Mouse (Mus musculus): ENCODE results near the gene Agps. TPM values are rescaled to one million over a fixed set of nuclear protein-coding genes. Genes with fewer than 3 reads are reported as not detected.

Agps gene
- polyA plus RNA-seq, 1 experiment from 2014 or later = 66.2 TPM

GRCm38 (mm10) chr2:75805767-75806166 lies 26.2 kb upstream of the Agps start:
- Histone ChIP-seq H3K4me2 (ENCODE audit: low read depth) (no peak overlapping the region), H3K36me3 (ENCODE audit: control insufficient read depth, insufficient read depth, low read length) (no peaks in the 10 kb centered on the region), H3K4me3 (ENCODE audit: low read depth, low read length) (no peak overlapping the region), H3K27ac (ENCODE audit: low read depth, low read length) (no peak overlapping the region), H3K9me3 (ENCODE audit: control insufficient read depth, low read length) (no peaks in the 10 kb centered on the region), H3K9ac (ENCODE audit: low read length) (no peak overlapping the region), H3K4me1 (ENCODE audit: control insufficient read depth, insufficient read depth, low read length) (no peaks in the 10 kb centered on the region), H3K27me3 (ENCODE audit: control insufficient read depth, insufficient read depth, low read length) (no peaks in the 10 kb centered on the region)
- no peak for ATAC-seq (ENCODE audit: insufficient read depth, low FRiP score, low TSS enrichment)
- no peak for DNase-seq (ENCODE audit: low spot score)
- WGBS = 93% methylated on average over 6 of the region's 6 CpGs

- ATAC-seq (ENCODE audit: insufficient read depth, low FRiP score, low TSS enrichment) (no peak), DNase-seq (ENCODE audit: low spot score) (no peak)
- H3K9me3 ChIP-seq (ENCODE audit: control insufficient read depth, low read length) = no peaks in the 10 kb centered on the region
- no peak overlapping the region for H3K27ac ChIP-seq (ENCODE audit: low read depth, low read length)
- no peak overlapping the region for H3K4me3 ChIP-seq (ENCODE audit: low read depth, low read length)
- H3K4me2 ChIP-seq (ENCODE audit: low read depth) = no peak overlapping the region
- no peak overlapping the region for H3K9ac ChIP-seq (ENCODE audit: low read length)
- H3K4me1 ChIP-seq (ENCODE audit: control insufficient read depth, insufficient read depth, low read length) = no peaks in the 10 kb centered on the region
- no peaks in the 10 kb centered on the region for H3K27me3 ChIP-seq (ENCODE audit: control insufficient read depth, insufficient read depth, low read length)
- over 99% methylated on average over 3 of the region's 3 CpGs for WGBS
- H3K36me3 ChIP-seq (ENCODE audit: control insufficient read depth, insufficient read depth, low read length) = no peaks in the 10 kb centered on the region
These were observed 25.1 kb upstream of the Agps start for GRCm38 (mm10) chr2:75806891-75807290.

- H3K4me3 ChIP-seq (ENCODE audit: low read depth, low read length) = no peak overlapping the region
- ATAC-seq (ENCODE audit: insufficient read depth, low FRiP score, low TSS enrichment) = no peak
- no peak overlapping the region for H3K4me2 ChIP-seq (ENCODE audit: low read depth)
- H3K27ac ChIP-seq (ENCODE audit: low read depth, low read length) = no peak overlapping the region
- no peak overlapping the region for H3K9ac ChIP-seq (ENCODE audit: low read length)
- H3K9me3 ChIP-seq (ENCODE audit: control insufficient read depth, low read length) = no peaks in the 10 kb centered on the region
- WGBS = 95% methylated on average over 5 of the region's 5 CpGs
- no peaks in the 10 kb centered on the region for H3K27me3 ChIP-seq (ENCODE audit: control insufficient read depth, insufficient read depth, low read length)
- DNase-seq (ENCODE audit: low spot score) = no peak
- H3K4me1 ChIP-seq (ENCODE audit: control insufficient read depth, insufficient read depth, low read length) = no peaks in the 10 kb centered on the region
- H3K36me3 ChIP-seq (ENCODE audit: control insufficient read depth, insufficient read depth, low read length) = no peaks in the 10 kb centered on the region
These were observed 24.5 kb upstream of the Agps start for GRCm38 (mm10) chr2:75807460-75807859.

- H3K27ac ChIP-seq (ENCODE audit: low read depth, low read length) = no peak overlapping the region
- H3K4me2 ChIP-seq (ENCODE audit: low read depth) = no peak overlapping the region
- no peak overlapping the region for H3K4me3 ChIP-seq (ENCODE audit: low read depth, low read length)
- WGBS = 49% methylated on average over 13 of the region's 13 CpGs
- H3K36me3 ChIP-seq (ENCODE audit: control insufficient read depth, insufficient read depth, low read length) = no peaks in the 10 kb centered on the region
- H3K9ac ChIP-seq (ENCODE audit: low read length) = no peak overlapping the region
- DNase-seq (ENCODE audit: low spot score) = peak; percentile 25
- no peaks in the 10 kb centered on the region for H3K4me1 ChIP-seq (ENCODE audit: control insufficient read depth, insufficient read depth, low read length)
- H3K27me3 ChIP-seq (ENCODE audit: control insufficient read depth, insufficient read depth, low read length) = no peaks in the 10 kb centered on the region
- ATAC-seq (ENCODE audit: insufficient read depth, low FRiP score, low TSS enrichment) = no peak
- no peaks in the 10 kb centered on the region for H3K9me3 ChIP-seq (ENCODE audit: control insufficient read depth, low read length)
These were observed 17.1 kb upstream of the Agps start for GRCm38 (mm10) chr2:75814880-75815279.

GRCm38 (mm10) chr2:75815521-75815920 lies 16.5 kb upstream of the Agps start:
- Histone ChIP-seq H3K36me3 (ENCODE audit: control insufficient read depth, insufficient read depth, low read length) (no peaks in the 10 kb centered on the region), H3K27me3 (ENCODE audit: control insufficient read depth, insufficient read depth, low read length) (no peaks in the 10 kb centered on the region), H3K27ac (ENCODE audit: low read depth, low read length) (no peak overlapping the region), H3K9ac (ENCODE audit: low read length) (no peak overlapping the region), H3K4me3 (ENCODE audit: low read depth, low read length) (no peak overlapping the region), H3K4me2 (ENCODE audit: low read depth) (no peak overlapping the region), H3K9me3 (ENCODE audit: control insufficient read depth, low read length) (no peaks in the 10 kb centered on the region), H3K4me1 (ENCODE audit: control insufficient read depth, insufficient read depth, low read length) (no peaks in the 10 kb centered on the region)
- no peak for ATAC-seq (ENCODE audit: insufficient read depth, low FRiP score, low TSS enrichment)
- WGBS = 52% methylated on average over 8 of the region's 8 CpGs
- DNase-seq (ENCODE audit: low spot score) = no peak

- no peaks in the 10 kb centered on the region for H3K4me1 ChIP-seq (ENCODE audit: control insufficient read depth, insufficient read depth, low read length)
- DNase-seq (ENCODE audit: low spot score) = no peak
- 60% methylated on average over 6 of the region's 6 CpGs for WGBS
- ATAC-seq (ENCODE audit: insufficient read depth, low FRiP score, low TSS enrichment) = no peak
- H3K9ac ChIP-seq (ENCODE audit: low read length) = no peak overlapping the region
- no peak overlapping the region for H3K4me2 ChIP-seq (ENCODE audit: low read depth)
- no peaks in the 10 kb centered on the region for H3K36me3 ChIP-seq (ENCODE audit: control insufficient read depth, insufficient read depth, low read length)
- no peaks in the 10 kb centered on the region for H3K27me3 ChIP-seq (ENCODE audit: control insufficient read depth, insufficient read depth, low read length)
- no peak overlapping the region for H3K27ac ChIP-seq (ENCODE audit: low read depth, low read length)
- H3K9me3 ChIP-seq (ENCODE audit: control insufficient read depth, low read length) = no peaks in the 10 kb centered on the region
- no peak overlapping the region for H3K4me3 ChIP-seq (ENCODE audit: low read depth, low read length)
These were observed 15.3 kb upstream of the Agps start for GRCm38 (mm10) chr2:75816673-75817072.

GRCm38 (mm10) chr2:75818719-75819118 lies 13.3 kb upstream of the Agps start:
- no peaks in the 10 kb centered on the region for H3K36me3 ChIP-seq (ENCODE audit: control insufficient read depth, insufficient read depth, low read length)
- WGBS = 88% methylated on average over 7 of the region's 7 CpGs

GRCm38 (mm10) chr2:75819796-75820195 lies 12.2 kb upstream of the Agps start:
- Histone ChIP-seq H3K27ac (ENCODE audit: low read depth, low read length) (no peak overlapping the region), H3K4me3 (ENCODE audit: low read depth, low read length) (no peak overlapping the region), H3K9ac (ENCODE audit: low read length) (no peak overlapping the region), H3K4me1 (ENCODE audit: control insufficient read depth, insufficient read depth, low read length) (no peaks in the 10 kb centered on the region), H3K27me3 (ENCODE audit: control insufficient read depth, insufficient read depth, low read length) (no peaks in the 10 kb centered on the region), H3K9me3 (ENCODE audit: control insufficient read depth, low read length) (no peaks in the 10 kb centered on the region), H3K4me2 (ENCODE audit: low read depth) (no peak overlapping the region), H3K36me3 (ENCODE audit: control insufficient read depth, insufficient read depth, low read length) (no peaks in the 10 kb centered on the region)
- 93% methylated on average over 3 of the region's 3 CpGs for WGBS
- ATAC-seq (ENCODE audit: insufficient read depth, low FRiP score, low TSS enrichment) (no peak), DNase-seq (ENCODE audit: low spot score) (no peak)

More at GRCm38 (mm10) chr2:75818719-75819118, 13.3 kb upstream of the Agps start:
- no peaks in the 10 kb centered on the region for H3K9me3 ChIP-seq (ENCODE audit: control insufficient read depth, low read length)
- H3K4me3 ChIP-seq (ENCODE audit: low read depth, low read length) = no peak overlapping the region
- H3K4me1 ChIP-seq (ENCODE audit: control insufficient read depth, insufficient read depth, low read length) = no peaks in the 10 kb centered on the region
- H3K4me2 ChIP-seq (ENCODE audit: low read depth) = no peak overlapping the region
- ATAC-seq (ENCODE audit: insufficient read depth, low FRiP score, low TSS enrichment) (no peak), DNase-seq (ENCODE audit: low spot score) (no peak)
- no peak overlapping the region for H3K9ac ChIP-seq (ENCODE audit: low read length)
- H3K27me3 ChIP-seq (ENCODE audit: control insufficient read depth, insufficient read depth, low read length) = no peaks in the 10 kb centered on the region
- no peak overlapping the region for H3K27ac ChIP-seq (ENCODE audit: low read depth, low read length)

- Histone ChIP-seq H3K27ac (ENCODE audit: low read depth, low read length) (no peak overlapping the region), H3K4me2 (ENCODE audit: low read depth) (no peak overlapping the region), H3K36me3 (ENCODE audit: control insufficient read depth, insufficient read depth, low read length) (no peaks in the 10 kb centered on the region), H3K4me3 (ENCODE audit: low read depth, low read length) (no peak overlapping the region), H3K4me1 (ENCODE audit: control insufficient read depth, insufficient read depth, low read length) (no peaks in the 10 kb centered on the region), H3K9ac (ENCODE audit: low read length) (no peak overlapping the region), H3K9me3 (ENCODE audit: control insufficient read depth, low read length) (no peaks in the 10 kb centered on the region), H3K27me3 (ENCODE audit: control insufficient read depth, insufficient read depth, low read length) (no peaks in the 10 kb centered on the region)
- 86% methylated on average over 13 of the region's 13 CpGs for WGBS
- no peak for ATAC-seq (ENCODE audit: insufficient read depth, low FRiP score, low TSS enrichment)
- DNase-seq (ENCODE audit: low spot score) = no peak
These were observed 9.8 kb upstream of the Agps start for GRCm38 (mm10) chr2:75821971-75822751.
